Mouse (Mus musculus) midbrain, embryonic 14.5 days (tissue): ENCODE data around the gene Nrip2. TPM values are rescaled to one million over a fixed set of nuclear protein-coding genes. Genes with fewer than 3 reads are reported as not detected.

ENCODE experiments used
- ATAC-seq: fragments of 200-750 bp; cut with Nextera tagmentation; 2 replicates; pipeline ENCODE4 v1.8.0; 2017; ENCODE audit warnings: moderate number of reproducible peaks, moderate library complexity; ENCODE audit not compliant: low FRiP score, low TSS enrichment
- DNase-seq: peaks from one replicate; pipeline ENCODE4 v3.0.0-alpha.2; 2015
- H3K27ac ChIP-seq: fragments of 300-500 bp; sonication (generic); replicated peaks from 2 replicates; pipeline ENCODE4 v1.5.1; 2014; ENCODE audit warnings: mild to moderate bottlenecking, low read depth, low read length, moderate library complexity
- H3K27me3 ChIP-seq: fragments of 300-500 bp; sonication (generic); 2 replicates; pipeline ENCODE4 v1.6.1; 2014; ENCODE audit warnings: low read length, control low read depth, mixed read lengths; ENCODE audit not compliant: control insufficient read depth, insufficient read depth
- H3K36me3 ChIP-seq: fragments of 300-500 bp; sonication (generic); 2 replicates; pipeline ENCODE4 v1.6.1; 2014; ENCODE audit warnings: low read length, control low read depth; ENCODE audit not compliant: control insufficient read depth, insufficient read depth
- H3K4me1 ChIP-seq: fragments of 300-500 bp; sonication (generic); 2 replicates; pipeline ENCODE4 v1.6.1; 2014; ENCODE audit warnings: mild to moderate bottlenecking, antibody characterized with exemption, low read length, control low read depth; ENCODE audit not compliant: control insufficient read depth, insufficient read depth
- H3K4me2 ChIP-seq: fragments of 300-500 bp; sonication (generic); 2 replicates; pipeline ENCODE4 v1.6.1; 2014; ENCODE audit warnings: mild to moderate bottlenecking, low read length, moderate library complexity
- H3K4me3 ChIP-seq: fragments of 300-500 bp; sonication (generic); replicated peaks from 2 replicates; pipeline ENCODE4 v1.5.1; 2014; ENCODE audit warnings: low read depth, low read length
- H3K9ac ChIP-seq: fragments of 300-500 bp; sonication (generic); replicated peaks from 2 replicates; pipeline ENCODE4 v1.6.1; 2014; ENCODE audit warnings: mild to moderate bottlenecking, low read length, moderate library complexity
- H3K9me3 ChIP-seq: fragments of 300-500 bp; sonication (generic); 2 replicates; pipeline ENCODE4 v1.6.1; 2016; ENCODE audit warnings: low read length, control low read depth, mixed read lengths; ENCODE audit not compliant: control insufficient read depth
- WGBS: fragments of 180-500 bp; shearing (Covaris S2); extraction: QIAGEN DNeasy Blood & Tissue Kit; methylation state at CpG from one replicate; pipeline ENCODE4 v1.1.7; 2014; 5-methylcytosine and 5-hydroxymethylcytosine counted together
- polyA plus RNA-seq: library from polyadenylated mRNA; unstranded; fragments of >200 nt; fragmentation: Nextera tagmentation; extraction: Ambion mirVana; gene quantifications from 2 replicates; pipeline ENCODE4 v1.2.1, GENCODE M21; 2014

Gene Nrip2
- polyA plus RNA-seq, 1 experiment from 2014 or later = 10.1 TPM

DNA sequence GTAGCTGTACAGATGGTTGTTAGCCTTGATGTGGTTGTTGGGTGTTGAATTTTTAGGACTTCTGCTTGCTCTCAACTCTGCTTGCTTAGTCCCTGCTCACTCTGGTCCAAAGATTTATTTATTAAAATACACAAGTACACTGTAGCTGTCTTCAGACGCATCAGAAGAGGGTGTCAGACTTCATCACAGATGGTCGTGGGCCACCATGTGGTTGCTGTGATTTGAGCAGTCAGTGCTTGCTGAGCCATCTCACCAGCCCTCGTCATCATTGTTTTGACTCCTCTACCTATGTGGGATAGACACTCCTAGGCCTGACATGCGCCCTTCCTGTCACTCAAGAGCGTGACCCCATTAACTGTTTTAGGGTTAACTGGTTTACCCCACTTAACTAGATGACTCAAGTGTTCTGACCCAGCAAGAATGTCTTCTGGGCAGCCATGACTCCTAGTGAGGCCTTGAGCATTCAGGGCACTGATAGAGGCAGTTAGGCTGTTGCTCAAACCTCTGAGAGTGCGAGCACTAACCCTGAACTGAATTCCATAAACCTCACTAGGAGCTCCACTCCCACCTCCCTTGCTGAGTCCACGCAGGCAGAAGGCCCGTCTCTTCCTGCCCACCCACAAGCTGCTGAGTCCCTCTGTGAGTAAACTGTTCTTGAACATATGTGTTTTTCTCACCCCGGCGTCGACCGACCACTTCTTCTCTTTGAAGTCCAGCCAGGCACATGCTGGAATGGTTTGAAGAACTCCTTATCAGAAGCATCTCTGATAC, 56.9 kb downstream of the Nrip2 start:
- no peaks in the 10 kb centered on the region for H3K9me3 ChIP-seq
- H3K4me1 ChIP-seq = no peaks in the 10 kb centered on the region
- WGBS = 90% methylated on average over 12 of the region's 12 CpGs
- ATAC-seq = no peak
- H3K9ac ChIP-seq = no peak overlapping the region
- no peak overlapping the region for H3K4me2 ChIP-seq
- no peaks in the 10 kb centered on the region for H3K36me3 ChIP-seq
- H3K27ac ChIP-seq = no peak overlapping the region
- no peak overlapping the region for H3K4me3 ChIP-seq
- DNase-seq = no peak
- no peaks in the 10 kb centered on the region for H3K27me3 ChIP-seq

DNA sequence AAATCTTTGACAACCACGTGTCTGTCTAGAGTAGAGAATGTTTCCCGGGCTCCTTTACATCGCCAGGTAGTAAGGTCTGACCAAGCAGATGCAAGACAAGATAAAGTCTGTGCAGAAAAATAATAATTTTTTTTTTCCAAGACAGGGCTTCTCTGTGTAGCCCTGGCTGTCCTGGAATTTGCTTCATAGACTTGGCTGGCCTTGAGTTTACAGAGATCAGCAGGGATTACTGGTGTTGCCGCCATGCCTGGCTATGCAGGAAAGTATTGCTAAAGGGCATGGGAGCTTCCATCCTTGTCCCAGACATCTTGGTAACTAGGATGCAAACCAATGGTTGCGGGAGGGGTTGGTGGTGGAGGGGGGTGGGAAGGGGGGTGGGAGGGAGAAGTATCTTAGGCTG, 58.1 kb downstream of the Nrip2 start:
- no peaks in the 10 kb centered on the region for H3K27me3 ChIP-seq
- no peak overlapping the region for H3K27ac ChIP-seq
- H3K4me3 ChIP-seq = no peak overlapping the region
- no peak overlapping the region for H3K9ac ChIP-seq
- no peaks in the 10 kb centered on the region for H3K4me1 ChIP-seq
- no peaks in the 10 kb centered on the region for H3K36me3 ChIP-seq
- DNase-seq (no peak), ATAC-seq (no peak)
- no peak overlapping the region for H3K4me2 ChIP-seq
- WGBS = 78% methylated on average over 5 of the region's 5 CpGs
- no peaks in the 10 kb centered on the region for H3K9me3 ChIP-seq

DNA sequence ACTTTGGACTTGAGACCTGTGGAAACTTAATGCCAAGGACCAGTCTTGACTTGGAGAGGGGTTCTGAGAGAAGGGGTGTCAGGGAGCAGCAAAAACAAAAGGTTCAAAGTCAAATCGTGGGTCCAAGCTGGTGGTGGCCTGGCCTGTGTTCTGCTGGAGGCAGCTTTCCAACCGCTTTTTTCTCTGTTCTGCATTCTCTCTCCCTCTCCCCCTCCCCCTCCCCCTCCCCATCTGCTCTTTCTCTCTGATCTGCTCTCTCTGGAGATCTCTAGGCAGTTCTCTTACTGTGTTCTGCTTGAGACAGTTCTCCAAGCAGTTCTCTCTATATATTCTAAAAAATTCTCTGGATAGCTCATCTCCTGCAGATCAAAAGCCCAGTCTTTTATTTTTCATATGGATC, 61.2 kb downstream of the Nrip2 start:
- no peak overlapping the region for H3K4me3 ChIP-seq
- H3K9me3 ChIP-seq = no peaks in the 10 kb centered on the region
- H3K36me3 ChIP-seq = no peaks in the 10 kb centered on the region
- ATAC-seq = no peak
- peak; percentile 24 for DNase-seq
- H3K27me3 ChIP-seq = no peaks in the 10 kb centered on the region
- H3K4me1 ChIP-seq = no peaks in the 10 kb centered on the region
- 33% methylated on average over 2 of the region's 2 CpGs for WGBS
- H3K9ac ChIP-seq = no peak overlapping the region
- no peak overlapping the region for H3K27ac ChIP-seq
- no peak overlapping the region for H3K4me2 ChIP-seq

DNA sequence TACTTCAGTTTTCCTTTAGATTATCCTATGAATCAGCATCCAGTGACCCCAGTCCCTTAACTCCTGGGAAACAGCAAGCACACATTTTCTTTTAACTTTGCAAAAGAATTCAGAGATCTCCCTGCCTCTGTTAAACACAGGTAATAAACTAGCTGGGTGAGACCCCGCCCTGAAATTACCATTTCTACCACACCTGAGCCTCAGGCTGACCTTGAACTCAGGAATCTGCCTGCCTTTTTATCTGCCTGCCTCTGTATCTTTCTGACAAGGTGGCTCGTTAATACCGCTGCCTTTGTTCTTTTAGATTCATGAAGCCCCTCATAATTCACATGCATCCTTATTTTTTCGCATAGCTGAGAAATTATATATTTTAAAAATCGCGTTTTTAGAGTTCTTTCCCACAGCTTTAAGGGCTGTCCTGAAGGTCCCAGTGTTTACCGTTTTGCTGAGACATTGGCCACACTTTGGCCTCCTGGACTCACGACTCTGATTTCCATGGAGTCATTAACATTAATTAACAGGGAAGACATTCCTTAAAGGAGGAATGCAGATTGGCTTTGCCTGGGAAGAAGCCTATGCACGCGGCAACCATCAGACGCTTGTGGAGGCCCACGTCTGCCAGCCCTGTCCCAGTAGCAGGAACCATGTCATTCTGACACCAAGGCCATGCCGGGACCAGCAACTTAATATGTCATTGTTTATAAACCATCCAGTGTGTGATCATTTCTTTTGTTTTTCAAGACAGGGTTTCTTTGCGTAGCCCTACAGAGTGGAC, 61.8 kb downstream of the Nrip2 start:
- no peak for DNase-seq
- Histone ChIP-seq H3K36me3 (no peaks in the 10 kb centered on the region), H3K27ac (no peak overlapping the region), H3K4me2 (no peak overlapping the region), H3K4me1 (no peaks in the 10 kb centered on the region), H3K27me3 (no peaks in the 10 kb centered on the region), H3K9me3 (no peaks in the 10 kb centered on the region), H3K4me3 (no peak overlapping the region), H3K9ac (no peak overlapping the region)
- no peak for ATAC-seq
- 86% methylated on average over 14 of the region's 14 CpGs for WGBS

DNA sequence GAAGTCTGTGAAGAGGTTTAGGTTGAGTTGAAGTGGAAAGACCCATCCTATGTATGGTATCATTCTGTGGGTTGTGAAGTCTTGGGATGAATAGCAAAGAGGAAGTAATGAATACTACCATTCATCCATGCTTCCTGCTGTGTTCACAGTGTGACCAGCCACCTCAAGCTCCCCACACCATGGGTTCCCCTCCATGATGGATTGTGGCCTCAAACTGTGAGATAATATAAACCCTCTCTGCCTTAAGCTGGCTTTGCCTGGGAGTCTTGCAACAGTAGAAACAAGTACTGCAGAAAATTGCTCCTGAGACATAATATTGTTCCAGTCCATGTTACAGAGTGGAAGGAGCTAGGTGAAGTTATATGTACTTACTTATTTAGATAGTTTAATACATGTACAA, 62.5 kb downstream of the Nrip2 start:
- no peak for DNase-seq
- ATAC-seq = no peak
- no peaks in the 10 kb centered on the region for H3K36me3 ChIP-seq
- no peak overlapping the region for H3K4me2 ChIP-seq
- H3K9ac ChIP-seq = no peak overlapping the region
- no peaks in the 10 kb centered on the region for H3K4me1 ChIP-seq
- H3K4me3 ChIP-seq = no peak overlapping the region
- H3K9me3 ChIP-seq = no peaks in the 10 kb centered on the region
- H3K27me3 ChIP-seq = no peaks in the 10 kb centered on the region
- H3K27ac ChIP-seq = no peak overlapping the region

DNA sequence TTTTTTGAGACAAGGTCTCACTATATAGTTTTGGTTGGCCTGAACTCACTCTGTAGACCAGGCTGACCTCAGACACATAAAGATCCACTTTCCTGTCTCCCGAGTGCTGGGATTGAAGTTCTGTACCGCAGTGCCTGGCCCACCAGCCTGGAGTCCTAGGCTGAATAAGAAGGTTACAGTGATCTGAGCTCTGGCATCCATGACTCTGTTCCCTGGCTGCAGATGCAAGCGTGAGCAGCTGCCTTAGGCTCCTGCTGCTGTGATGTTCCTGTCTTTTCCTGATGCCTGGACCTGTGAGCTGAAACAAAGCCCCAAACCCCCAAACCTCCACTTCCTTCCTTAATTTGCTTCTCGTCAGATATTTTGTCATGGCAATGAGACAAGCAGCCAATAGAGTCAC, 65.9 kb downstream of the Nrip2 start:
- no peak overlapping the region for H3K27ac ChIP-seq
- no peak overlapping the region for H3K9ac ChIP-seq
- no peaks in the 10 kb centered on the region for H3K4me1 ChIP-seq
- no peak for DNase-seq
- H3K27me3 ChIP-seq = no peaks in the 10 kb centered on the region
- WGBS = 92% methylated on average over 4 of the region's 4 CpGs
- H3K36me3 ChIP-seq = no peaks in the 10 kb centered on the region
- H3K4me3 ChIP-seq = no peak overlapping the region
- no peak for ATAC-seq
- H3K9me3 ChIP-seq = no peaks in the 10 kb centered on the region
- H3K4me2 ChIP-seq = no peak overlapping the region

Other genes starting within 250 kb of the Nrip2 start
- gene Tead4, start 98.5 kb upstream of the Nrip2 start, polyA plus RNA-seq = 0.19 and 0.55 TPM in 2 replicates
- 11.5 and 13.8 TPM in 2 replicates for gene Tulp3, start 43.4 kb upstream of the Nrip2 start, polyA plus RNA-seq
- gene Rhno1, start 36.4 kb upstream of the Nrip2 start, polyA plus RNA-seq = 93.8 and 101 TPM in 2 replicates
- gene Foxm1, start 36.3 kb upstream of the Nrip2 start, polyA plus RNA-seq = 5.5 and 9.8 TPM in 2 replicates
- gene Tex52, start 23.8 kb upstream of the Nrip2 start, polyA plus RNA-seq = 0.59 and 1.0 TPM in 2 replicates
- not detected in 2 replicates for gene Gm44596, start 23.8 kb upstream of the Nrip2 start, polyA plus RNA-seq
- 42.1 and 43.3 TPM in 2 replicates for gene Itfg2, start 25.6 kb downstream of the Nrip2 start, polyA plus RNA-seq
- gene Fkbp4, start 39.4 kb downstream of the Nrip2 start, polyA plus RNA-seq = 313 and 363 TPM in 2 replicates
- gene Pzp, start 127.4 kb downstream of the Nrip2 start, polyA plus RNA-seq = 0.20 and 0.21 TPM in 2 replicates
- gene A2ml1, start 182.3 kb downstream of the Nrip2 start, polyA plus RNA-seq = 0.43 and 1.00 TPM in 2 replicates
- gene Klrb1a, start 224.2 kb downstream of the Nrip2 start, polyA plus RNA-seq = not detected in 2 replicates